Mouse (Mus musculus) left cerebral cortex, adult 8-10 months (tissue): ENCODE data around the gene Rbpms2. TPM values are rescaled to one million over a fixed set of nuclear protein-coding genes. Genes with fewer than 3 reads are reported as not detected.

Experiments
- DNase-seq, 2 experiments: peaks; one replicate each; pipeline ENCODE4 v3.0.0; 2022; ENCODE audit warnings: low spot score in 2 of 2
- total RNA-seq, 4 experiments: library from RNA; stranded (reverse); gene quantifications; 2 replicates each; pipeline ENCODE4 v1.2.4; 2022

Rbpms2 gene
- total RNA-seq: 1 to 10 TPM; 2.2 to 5.3 (median 3.0) TPM

DNA sequence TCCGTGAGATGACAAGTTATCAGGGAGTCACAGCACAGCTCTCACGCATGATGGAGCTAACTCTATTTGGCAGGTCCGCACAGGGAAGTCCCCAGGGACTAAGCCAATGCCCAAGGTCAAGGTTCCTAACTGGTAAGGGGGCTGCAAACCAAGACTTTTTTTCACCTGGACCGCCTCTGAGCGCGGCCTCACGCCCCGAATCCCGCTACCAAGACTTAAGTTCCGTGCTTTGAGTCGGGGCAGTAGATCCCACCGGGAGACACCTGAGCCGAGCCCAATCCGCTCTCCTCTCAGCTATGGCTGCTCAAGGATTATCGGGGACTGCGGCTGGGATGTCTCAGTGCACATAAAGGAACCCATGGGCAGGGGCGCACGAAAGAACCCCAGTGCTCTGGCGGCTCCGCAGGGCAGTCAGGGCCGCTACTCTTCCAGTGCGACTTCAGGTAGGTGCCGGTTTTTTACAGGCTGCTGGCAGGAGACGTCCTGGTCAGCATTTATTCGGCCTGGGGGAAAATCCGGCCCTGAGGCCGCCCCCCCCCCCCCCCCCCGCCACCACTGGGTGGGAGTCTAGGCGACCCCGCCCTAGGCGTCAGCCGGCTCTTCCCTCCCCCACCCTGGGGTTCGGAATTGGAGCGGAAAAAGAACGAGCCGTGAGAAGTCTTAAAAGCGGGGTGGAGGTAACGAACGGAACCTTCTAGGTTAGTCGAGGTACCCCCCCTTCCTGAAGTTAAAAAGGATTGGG lies at the start of gene Rbpms2:
Gene Rbpms2 (plus strand): TSS at position 624 of the 742 bp plus-strand sequence.
- no peak for DNase-seq

- peak in 1 of 2 experiments; percentile 83 for DNase-seq
These were observed 49.6 kb upstream of the Rbpms2 start, which contains the start of gene Plekho2 for GRCm38 (mm10) chr9:65579781-65580371. TSS of gene Plekho2 (minus strand) at chr9:65580040.

DNA sequence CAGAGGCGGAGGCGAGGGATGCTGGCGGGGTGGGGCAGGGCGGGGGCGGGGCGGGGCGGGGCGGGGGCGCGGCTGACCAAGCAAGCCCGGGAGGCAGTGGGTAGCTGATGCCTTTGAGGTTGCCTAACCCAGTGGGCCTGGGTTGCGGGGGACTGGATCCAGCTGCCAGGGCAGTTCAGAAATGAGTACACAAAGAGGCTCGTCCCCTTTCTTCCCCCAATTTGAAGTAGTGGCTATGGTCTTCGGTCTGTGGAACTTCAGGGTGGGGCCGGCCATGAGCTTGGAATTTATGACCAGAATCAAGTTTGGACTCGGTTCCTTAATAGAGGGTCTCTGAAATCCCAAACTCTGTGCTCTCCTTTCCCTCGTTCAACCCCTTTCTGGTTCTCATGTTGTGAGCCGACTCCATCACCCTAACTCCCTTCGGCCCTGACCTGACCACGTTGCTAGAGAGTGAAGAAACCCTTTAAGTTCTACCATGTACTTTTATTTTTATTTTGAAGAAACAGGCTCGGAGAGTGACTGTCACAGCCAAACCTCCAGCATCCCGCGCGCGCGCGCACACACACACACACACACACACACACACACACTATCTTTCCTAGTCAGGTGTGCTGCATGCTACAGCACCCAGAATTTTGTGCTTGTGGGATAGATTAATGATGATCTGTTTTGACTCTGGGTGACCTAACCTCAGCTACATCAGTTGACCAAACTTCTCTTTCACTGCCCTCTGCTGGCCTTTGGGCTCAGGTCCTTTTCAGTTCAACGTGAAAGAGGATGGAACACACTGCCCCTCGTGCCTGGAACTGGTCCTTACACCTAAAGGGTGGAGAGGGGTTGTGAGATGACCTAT lies 48.8 kb upstream of the Rbpms2 start:
- DNase-seq: peak in 1 of 2 experiments; percentile 35

GRCm38 (mm10) chr9:65583045-65583444 lies 46.4 kb upstream of the Rbpms2 start:
- DNase-seq: no peak

DNA sequence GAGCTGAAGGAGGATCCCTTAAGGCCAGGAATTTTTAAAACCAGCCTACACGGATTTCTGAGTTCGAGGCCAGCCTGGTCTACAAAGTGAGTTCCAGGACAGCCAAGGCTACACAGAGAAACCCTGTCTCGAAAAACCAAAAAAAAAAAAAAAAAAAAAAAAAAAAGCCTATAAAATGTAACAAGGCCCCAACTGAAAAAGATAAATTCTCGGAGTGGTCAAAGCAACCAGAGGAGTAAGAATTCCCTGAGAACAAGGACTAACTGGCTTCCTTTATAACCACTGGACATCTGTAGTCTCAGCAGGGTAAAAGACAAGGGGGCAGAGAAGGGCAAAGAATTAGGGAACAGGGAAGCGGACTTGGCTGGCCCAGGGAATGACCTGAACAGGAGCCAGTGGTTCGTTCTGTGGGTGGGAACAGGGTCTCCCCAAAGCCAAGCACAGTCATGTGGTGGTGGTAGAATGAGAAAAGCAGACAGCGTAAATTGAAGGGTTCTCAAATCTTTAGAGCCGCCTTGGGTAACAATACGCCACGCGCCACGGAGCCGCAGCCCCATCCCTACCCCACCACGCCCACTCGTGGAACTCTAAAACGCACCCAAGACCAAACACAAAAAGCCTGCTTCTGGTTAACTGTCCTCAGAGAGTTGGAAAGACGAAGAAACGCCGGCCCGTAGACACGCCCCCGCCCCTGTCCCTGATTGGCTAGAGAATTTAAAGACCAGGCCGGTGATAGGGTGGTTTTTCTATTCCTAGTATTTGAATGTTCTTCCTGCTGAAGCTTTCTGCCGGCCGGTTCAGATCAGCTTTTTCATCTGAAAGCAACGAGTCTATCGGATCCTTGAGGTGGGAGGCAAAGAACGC lies 42.8 kb upstream of the Rbpms2 start, which contains the start of gene Pif1:
Gene Pif1 (plus strand): TSS at position 755 of the 864 bp plus-strand sequence.
- peak in 1 of 2 experiments; percentile 60 for DNase-seq

- no peak for DNase-seq
These were observed 42.2 kb upstream of the Rbpms2 start for GRCm38 (mm10) chr9:65587270-65587572.

DNA sequence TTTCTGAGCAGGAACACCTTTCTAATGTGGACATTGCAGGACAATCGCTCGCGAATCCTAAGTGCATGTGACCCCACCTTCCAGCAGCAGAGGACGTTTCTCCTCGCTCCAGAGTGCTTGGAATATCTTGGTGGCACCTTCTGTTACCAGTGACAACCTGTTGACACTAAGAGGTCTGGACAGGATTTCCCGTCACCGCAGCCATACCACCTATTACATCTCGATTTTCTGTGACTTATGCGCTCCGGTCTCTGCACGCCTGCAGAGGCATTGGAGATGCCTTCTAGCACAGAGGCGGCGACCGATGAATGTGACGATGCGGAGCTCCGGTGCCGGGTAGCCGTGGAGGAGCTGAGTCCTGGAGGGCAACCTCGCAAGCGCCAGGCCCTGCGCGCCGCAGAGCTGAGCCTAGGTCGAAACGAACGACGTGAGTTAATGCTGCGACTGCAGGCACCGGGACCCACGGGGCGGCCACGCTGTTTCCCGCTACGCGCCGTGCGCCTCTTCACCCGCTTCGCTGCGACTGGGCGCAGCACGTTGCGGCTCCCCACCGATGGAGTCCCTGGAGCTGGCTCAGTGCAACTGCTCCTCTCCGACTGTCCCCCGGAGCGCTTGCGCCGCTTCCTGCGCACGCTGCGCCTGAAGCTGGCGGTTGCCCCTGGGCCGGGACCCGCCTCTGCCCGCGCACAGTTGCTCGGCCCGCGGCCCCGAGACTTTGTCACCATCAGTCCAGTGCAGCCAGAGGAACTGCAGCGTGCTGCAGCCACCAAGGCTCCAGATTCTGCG lies 41.7 kb upstream of the Rbpms2 start:
- no peak for DNase-seq

DNA sequence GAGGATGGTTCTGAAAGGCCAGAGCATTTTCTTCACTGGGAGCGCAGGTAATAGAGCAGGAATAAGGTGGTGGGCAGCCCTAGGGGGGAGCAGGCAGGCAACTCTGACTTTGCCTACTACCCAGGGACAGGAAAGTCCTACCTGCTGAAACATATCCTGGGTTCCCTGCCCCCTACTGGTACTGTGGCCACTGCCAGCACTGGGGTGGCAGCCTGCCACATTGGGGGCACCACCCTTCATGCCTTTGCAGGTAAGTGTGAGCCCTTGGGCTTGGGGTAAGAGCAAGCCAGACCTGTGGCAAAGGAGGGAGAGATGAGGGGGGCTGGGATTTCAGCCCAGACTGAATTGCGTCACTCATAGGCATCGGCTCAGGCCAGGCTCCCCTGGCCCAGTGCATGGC lies 40.4 kb upstream of the Rbpms2 start:
- no peak for DNase-seq

DNA sequence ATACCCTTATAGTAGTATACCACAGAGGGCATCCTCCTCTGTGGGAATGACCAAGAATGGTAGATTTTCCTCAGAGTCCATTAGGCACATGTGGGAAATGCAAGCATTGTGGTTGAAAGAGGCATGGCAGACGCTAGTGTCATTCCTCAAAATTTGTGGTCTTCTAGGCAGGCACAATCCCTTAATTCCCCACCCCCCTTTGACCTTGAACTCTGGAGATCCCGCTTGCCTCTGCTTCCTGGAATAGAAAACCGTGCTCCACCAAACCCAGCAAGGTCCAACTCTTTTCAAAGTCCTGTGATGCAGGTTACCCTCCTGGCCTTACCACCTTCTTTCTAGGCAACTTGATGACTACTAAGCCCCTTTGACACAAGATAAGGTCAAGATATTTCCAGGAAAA lies 36.7 kb upstream of the Rbpms2 start:
- no peak for DNase-seq

DNA sequence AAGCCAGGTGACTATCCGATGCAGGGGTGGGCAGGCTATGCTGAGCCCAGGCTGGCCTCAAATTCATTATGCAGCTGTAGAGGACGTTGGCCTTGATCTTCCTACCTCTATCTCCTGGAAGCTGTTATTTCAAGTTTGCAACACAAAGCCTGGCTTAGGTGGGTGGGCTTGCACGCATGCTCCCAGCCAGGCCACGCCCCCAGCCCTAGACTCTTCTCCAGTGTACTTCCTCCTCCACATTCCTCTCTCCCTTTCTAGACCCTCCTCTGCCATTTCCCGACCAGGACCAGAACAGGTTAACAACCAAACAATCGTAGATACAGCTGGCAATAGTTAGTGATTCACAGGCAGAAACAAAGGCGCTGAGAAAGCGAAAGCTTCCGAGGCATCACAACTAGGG lies 35.9 kb upstream of the Rbpms2 start:
- no peak for DNase-seq

DNA sequence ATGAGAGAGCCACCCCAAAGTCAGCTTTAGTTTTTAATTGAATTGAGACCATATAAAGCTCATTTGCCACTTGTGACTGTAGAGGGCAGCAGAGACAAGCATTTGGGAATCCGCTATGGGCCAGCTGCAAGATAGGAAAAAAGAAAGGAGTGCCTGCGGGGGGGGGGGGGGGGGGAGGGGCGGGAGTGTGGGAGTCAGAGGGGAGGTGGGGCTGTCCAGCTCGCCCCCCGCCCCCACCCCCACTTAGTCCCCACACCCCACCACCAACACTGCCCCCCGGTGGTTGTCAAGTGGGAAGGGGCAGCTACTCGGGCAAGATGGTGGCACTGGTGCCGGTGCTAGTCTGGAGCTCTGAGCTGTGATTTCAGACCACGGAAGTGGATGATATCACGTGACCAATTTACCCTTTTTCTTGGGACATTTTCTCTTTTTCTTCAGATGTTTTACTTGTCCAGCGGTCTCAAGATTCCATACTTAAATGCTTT lies 30.6 kb upstream of the Rbpms2 start:
- DNase-seq: no peak

- DNase-seq: no peak
These were observed 28.5 kb upstream of the Rbpms2 start for GRCm38 (mm10) chr9:65600951-65601350.

- no peak for DNase-seq
These were observed 25.9 kb upstream of the Rbpms2 start for GRCm38 (mm10) chr9:65603401-65604102.

DNA sequence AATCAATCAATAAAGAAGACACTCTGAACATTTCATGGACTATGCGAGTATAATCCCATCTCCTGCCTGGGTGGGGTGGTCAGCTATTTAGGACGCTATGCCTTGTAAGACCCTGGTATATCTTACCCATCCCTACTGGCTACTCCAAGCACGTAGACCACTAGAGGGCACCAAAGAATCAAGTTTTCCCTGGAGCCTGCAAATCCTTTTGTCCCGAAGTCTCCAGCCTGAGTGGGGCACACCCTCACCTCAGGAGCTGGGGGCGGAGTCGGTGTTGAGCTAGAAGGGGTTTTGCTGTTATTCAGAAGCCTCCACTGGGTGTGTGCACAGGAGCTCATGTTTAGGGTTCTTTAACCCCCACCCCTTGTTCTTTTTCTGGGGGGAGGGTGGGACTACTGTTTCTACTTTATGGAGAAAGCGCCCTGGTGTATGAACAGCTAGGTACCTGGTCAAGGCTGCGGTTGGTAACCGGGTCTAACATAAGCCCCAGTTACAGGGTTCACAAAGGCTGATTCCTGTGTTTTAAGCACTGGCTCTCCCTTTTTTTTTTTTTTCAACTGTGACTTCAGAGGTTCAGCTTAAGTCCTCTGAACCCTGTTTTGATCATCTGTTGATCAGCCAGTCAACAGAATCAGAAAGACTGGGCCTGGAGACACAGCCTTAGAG lies 23.8 kb upstream of the Rbpms2 start:
- peak in 1 of 2 experiments; percentile 23 for DNase-seq

DNA sequence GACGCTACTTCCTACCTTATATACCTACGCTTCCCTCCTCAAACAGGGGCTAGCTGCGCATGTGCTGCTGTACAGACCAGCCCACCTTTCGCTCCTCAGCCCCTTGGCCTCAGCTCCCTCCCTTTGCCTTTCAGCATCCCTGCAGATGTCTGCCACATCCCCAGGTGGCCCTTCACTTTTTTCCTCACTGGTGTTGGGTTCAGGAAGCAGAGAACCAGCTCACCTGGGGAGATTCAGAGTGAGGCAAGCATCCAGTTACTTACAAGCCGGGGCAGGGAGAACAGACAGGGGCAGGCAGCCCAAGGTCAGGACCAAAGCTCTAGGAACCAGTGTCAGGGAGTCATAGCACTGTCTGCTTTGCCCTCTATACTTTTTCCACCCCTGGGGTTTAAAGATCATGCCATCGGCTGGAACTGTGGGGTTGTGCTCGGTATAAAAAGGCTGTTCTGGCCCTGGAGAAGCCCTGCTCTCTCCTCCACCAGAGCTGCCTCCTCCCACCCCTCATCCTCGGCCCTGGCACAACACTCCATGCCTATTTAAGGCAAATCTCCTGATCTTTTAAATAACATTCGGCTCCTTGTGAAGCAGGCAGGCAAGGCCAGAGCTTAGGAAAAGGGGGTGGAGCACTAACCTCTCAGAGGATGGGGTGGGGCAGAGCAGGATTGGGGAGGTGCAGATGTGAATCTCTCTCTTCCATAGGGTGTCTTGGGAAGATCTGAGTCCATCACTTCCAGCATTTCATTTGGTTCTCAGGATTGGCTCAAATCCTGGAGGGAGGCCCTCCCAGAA lies 22.9 kb upstream of the Rbpms2 start:
- no peak for DNase-seq

DNA sequence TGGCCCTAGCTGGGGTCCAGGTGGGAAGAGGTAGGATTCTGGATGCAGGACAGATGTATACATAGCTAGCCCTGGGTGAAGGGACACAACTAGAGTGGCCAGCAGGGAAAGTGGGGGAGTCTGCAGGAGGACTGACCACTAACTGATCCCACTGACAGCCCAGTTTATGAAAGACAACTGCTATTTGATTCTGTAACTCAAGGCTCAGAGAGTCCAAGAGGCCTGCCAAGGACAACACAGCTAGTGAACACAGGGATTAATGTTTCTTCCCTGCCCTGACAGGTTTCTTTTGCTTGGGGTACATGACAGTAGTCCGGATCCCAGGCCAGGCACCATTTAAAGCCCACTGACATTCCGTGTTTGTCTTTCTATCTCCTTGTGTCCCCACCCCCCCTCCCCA lies 22.3 kb upstream of the Rbpms2 start:
- DNase-seq: no peak

DNA sequence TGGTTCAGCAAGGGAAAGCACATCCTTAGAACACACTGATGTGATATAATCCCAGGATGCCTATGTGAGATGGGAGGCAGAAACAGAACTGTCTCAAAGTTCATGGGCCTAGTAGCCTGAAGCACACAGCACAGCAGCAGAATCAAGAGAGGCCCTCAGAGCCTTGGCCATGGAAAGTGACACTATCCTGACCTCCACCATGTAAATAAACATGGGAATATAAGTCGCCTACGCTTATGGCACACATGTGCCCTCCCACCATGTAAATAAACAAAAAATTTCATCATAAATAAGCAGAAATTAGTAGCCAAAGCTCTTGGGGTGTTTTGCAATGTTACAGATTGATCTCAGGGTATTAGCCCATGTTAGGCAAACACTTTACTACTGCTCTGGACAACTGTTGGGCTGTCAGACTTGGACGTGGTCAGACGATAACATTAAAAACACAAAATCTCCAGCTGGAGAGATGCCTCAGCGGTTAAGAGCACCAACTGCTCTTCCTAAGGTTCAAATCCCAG lies 17.4 kb upstream of the Rbpms2 start:
- no peak for DNase-seq

- DNase-seq: no peak
These were observed 16.4 kb upstream of the Rbpms2 start for GRCm38 (mm10) chr9:65613098-65613497.
